Mouse (Mus musculus) forelimb bud, embryonic 11.5 days (tissue): ENCODE data around the gene Dlg1.

ENCODE experiments used
- DNase-seq: peaks from one replicate; pipeline ENCODE4 v3.0.0-alpha.2; 2012; ENCODE audit warnings: low read depth, low spot score

The Dlg1 gene

DNA sequence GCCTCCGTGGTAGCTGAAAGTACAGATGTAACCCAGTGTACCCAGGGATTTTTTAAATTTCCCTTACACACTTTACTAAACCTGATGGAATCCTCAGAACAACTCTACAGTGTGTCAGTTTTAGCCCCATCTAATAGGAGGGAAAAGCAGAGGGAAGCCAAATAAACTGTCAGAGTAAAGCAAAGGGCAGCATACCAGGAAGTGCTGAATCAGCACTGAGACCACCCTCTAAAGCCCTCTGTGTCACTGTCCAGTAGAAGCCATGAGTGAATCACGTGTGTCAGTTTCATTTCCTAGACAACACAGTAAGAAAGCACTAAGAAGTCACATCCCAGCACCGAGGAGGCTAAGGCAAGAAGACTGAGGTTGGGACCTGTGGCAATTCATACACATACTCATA, 174.1 kb downstream of the Dlg1 start:
- no peak for DNase-seq

DNA sequence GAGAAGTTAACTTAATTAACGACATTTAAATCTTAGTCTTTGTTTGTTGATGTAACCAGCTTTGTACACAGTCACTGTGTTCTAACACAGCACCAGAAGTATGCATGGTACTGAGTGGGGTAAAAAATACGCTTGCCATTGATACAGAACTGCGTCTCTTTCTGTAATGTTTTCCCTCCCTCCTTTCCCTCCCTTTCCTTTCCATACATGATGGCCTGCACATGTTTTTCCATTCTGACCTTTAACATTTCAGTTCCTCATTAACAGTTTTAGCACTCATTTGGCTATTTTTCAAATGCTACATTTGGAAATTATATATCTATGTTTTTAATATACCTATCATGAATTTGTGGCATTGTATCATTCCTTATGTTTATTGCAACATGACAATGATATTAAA, 181.0 kb downstream of the Dlg1 start:
- no peak for DNase-seq

- no peak for DNase-seq
Measured at GRCm38 (mm10) chr16:31846763-31847162, 183.5 kb downstream of the Dlg1 start.

DNA sequence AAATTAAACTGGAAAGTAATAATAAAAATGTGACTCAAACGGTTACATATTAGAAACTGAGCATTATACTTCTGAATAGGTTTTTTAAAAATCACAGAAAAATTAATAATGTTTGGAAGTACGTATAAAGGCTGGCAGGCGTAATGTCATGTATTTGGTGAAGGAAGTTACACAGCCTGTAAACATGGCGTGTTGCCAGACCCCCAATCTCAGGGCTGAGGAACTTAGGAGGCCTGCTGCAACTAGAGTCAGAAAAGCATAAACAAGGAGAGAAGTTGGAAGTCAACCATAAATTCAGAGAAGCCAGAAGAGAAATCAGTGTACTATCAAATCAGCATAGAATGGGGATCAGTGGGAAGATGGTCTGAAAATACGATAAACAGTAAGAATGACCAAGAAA, 200.7 kb downstream of the Dlg1 start:
- DNase-seq = no peak

- DNase-seq = no peak
Measured at GRCm38 (mm10) chr16:31865242-31865641, 202.0 kb downstream of the Dlg1 start.

- DNase-seq = no peak
Measured at GRCm38 (mm10) chr16:31866911-31867310, 203.7 kb downstream of the Dlg1 start.

- DNase-seq = no peak
Measured at GRCm38 (mm10) chr16:31867736-31868135, 204.5 kb downstream of the Dlg1 start.

GRCm38 (mm10) chr16:31873721-31874120, 210.5 kb downstream of the Dlg1 start:
- DNase-seq = no peak

DNA sequence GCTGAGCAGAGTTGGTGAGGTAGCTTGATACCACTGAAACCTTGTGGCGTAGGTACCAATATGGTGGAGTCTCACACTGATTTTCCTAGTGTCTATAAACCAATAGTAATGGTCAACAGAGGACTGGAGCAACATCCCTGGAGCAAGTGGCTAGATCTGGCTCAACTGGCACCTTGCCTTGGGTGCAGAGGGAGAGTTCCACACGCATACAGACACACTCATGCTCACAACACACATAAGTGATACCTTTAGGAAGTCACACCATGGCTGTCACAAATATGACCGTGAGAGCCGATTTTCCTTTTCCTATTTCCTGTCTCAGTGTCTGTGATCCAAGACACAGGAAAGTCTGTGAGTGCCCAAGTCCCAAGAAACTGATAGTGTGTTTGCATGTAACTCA, 212.1 kb downstream of the Dlg1 start:
- no peak for DNase-seq

GRCm38 (mm10) chr16:31876386-31876785, 213.1 kb downstream of the Dlg1 start:
- no peak for DNase-seq

GRCm38 (mm10) chr16:31878052-31878451, 214.8 kb downstream of the Dlg1 start:
- no peak for DNase-seq

DNA sequence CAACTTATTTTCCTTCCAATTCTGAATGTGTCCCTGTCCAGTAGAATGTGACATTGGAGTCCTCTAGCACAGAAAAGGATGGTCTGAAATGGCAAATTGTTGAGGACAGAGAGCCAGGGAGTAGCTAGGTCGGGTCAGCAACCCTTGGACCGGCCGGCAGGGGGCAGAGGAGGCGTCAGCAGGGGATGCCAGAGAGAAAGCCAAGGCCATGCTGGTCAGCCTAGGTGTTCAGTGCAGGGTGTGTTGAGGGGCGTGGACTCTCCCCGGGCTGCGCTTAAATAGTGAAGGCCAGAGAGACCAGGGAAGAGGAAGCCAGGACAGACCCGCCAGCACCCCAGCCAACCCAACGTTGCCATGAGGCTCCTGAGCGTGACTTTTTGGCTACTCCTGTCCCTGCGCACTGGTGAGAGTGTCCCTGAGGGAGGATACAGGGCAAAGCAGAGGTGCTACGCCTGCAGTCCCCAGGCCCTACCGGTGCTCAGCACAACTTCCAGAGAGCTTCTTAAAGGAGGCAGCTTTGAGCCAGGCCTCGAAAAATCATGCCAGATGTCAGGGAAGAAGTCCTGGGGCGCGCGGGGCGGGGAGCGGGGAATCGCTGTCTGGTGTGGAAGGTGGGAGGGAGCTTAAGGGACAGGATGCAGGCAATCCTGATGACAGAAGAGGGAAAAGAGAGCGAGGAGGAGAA, 215.5 kb downstream of the Dlg1 start, which contains the start of gene Meltf:
Gene Meltf, plus strand, starts transcription at position 238 of the 685 bp plus-strand sequence.
- peak; percentile 69 for DNase-seq

DNA sequence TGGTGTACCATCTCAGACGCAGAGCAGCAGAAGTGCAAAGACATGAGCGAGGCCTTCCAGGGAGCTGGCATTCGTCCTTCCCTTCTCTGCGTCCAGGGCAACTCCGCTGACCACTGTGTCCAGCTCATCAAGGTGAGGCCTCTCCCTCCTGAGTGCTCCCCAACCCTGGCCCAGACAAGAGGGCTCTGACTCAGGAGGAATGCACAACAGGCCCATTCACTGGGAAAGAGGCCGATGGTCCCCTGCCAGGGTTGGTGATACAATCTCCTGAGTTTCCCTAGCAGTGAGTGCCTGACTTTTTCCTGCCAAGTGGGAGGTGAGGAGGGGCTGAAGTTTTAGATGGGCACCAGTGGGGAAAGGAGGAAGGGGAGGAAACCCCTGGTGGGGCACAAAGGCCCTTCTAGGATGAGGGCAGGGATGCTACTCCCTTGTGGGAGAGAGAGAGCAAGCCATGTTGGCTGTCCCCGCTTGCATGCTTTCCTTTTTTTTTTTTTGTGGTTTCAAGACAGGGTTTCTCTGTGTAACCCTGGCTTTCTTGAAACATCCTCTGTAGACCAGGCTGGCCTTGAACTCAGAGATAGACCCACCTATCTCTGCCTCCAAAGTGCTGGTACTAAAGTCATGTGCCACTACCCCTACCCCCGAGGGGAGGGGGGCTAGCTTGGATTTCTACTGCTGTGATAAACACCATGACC, 217.1 kb downstream of the Dlg1 start:
- DNase-seq = no peak

DNA sequence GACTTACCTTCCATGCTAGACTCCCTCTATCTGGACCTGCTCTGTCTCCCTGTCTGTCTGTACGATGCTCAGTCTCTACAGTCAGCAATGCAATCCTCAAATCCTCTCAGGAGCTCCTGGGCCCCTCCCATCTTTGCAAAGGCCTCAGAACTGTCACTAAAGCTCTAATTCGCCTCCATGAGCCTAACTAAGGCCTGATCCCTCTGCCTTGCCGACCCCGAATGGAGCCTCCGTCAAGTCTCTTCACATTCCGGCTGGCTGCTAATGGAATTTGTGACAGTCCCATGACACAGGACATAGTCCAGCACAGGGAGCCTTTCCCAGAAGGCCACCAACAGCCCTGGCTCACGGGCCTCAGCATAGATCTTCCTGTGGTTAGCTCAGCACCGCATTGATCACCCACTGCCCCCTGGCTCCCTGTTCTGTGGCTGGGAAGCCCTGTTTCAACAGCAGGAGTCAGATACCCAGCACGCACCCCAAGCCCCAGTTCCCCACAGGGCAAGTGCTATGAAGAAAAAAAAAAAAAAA, 219.2 kb downstream of the Dlg1 start:
- no peak for DNase-seq

DNA sequence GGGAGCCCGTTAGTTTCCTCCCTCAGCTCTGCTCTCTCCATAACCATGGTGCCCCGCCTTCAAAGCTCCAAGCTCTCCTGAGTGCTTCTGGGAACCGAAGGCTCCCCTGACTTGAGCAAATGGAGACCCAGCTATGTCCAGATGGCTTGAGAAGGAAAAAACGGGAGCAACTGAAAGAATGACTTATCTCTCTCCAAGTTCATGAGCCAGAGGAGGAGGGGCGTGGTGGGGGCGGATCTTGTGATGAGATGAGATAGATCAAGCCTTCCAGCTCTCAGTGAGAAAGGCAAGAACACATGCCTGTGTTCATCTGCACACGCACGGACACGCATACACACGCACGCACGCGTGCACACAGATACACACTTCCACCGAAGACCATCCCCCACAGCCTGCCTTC, 220.1 kb downstream of the Dlg1 start:
- no peak for DNase-seq

GRCm38 (mm10) chr16:31883902-31884301, 220.7 kb downstream of the Dlg1 start:
- DNase-seq = peak; percentile 41

GRCm38 (mm10) chr16:31890907-31891306, 227.7 kb downstream of the Dlg1 start:
- no peak for DNase-seq

DNA sequence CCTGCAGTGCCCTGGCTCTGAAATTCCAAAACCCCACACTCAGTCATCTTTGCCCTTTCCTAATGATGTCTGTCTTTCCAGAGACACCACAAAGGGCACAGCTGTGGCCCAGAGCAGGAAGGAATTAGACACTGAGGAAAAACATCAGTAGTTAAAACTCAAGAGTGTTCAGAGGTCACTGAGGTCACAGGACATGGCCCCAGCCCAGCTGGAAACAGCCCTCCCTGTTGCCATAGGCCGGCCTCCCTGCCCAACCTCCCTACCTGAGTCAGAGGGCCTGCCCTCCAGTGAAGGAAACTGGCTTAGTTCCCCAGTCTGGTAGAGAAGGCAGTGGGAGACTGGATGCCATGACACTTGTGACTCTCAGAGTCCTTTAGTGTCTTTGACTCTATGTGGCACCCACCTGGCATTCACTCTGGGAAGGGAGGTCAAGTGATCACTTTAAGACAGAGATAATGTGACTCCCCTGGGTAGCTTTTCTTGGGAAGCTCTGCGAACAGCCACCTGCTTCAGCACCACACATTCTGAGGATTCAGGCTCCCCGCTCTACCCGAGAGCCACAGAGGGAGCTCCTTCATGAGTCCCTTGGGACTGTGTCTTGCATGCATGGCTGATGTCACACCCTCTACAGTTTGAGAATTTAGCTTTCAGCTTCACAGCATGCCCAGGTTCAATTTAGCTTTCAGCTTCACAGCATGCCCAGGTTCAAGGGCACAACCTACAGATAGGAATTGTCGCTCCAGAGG, 230.3 kb downstream of the Dlg1 start:
- DNase-seq = no peak

GRCm38 (mm10) chr16:31896971-31897774, 233.9 kb downstream of the Dlg1 start:
- peak; percentile 57 for DNase-seq

- no peak for DNase-seq
Measured at GRCm38 (mm10) chr16:31898546-31899326, 235.5 kb downstream of the Dlg1 start.

GRCm38 (mm10) chr16:31901886-31902285, 238.6 kb downstream of the Dlg1 start:
- DNase-seq = no peak
